Mouse (Mus musculus): ENCODE data around the gene Cpvl. TPM values are rescaled to one million over a fixed set of nuclear protein-coding genes. Genes with fewer than 3 reads are reported as not detected.

The Cpvl gene
- polyA plus RNA-seq, 1 experiment from 2014 or later = not detected

DNA sequence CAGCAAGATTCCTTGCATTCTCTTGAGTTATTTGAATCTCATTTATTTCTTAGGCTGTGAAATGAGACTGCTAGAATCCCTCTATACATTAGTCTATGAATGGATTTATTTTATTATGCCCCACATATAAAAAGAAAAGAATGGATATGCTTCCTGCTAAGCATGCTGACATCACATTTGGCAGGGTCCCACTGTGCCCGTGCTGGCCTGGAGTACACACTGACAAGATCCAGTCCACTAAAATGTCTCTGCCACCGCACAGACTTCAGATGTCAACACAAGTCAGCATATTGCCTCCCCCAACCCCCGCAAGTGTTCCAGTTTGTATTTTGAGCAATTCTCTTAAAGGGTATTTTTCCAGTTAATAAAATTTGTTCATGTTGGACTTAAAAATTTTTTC lies 13.9 kb upstream of the Cpvl start:
- no peaks in the 10 kb centered on the region for H3K36me3 ChIP-seq
- no peak overlapping the region for H3K9ac ChIP-seq
- no peak overlapping the region for H3K4me2 ChIP-seq
- no peak overlapping the region for H3K4me3 ChIP-seq
- WGBS = 87% methylated on average over 3 of the region's 3 CpGs
- ATAC-seq (ENCODE audit: low read depth) = no peak
- H3K4me1 ChIP-seq (replicated peaks) = peaks cover 11% of the 10 kb centered on the region; the same call in 1 of the 2 replicates
- H3K9me3 ChIP-seq = peaks cover 8% of the 10 kb centered on the region
- H3K27me3 ChIP-seq = no peaks in the 10 kb centered on the region
- no peak overlapping the region for H3K27ac ChIP-seq (replicated peaks)

DNA sequence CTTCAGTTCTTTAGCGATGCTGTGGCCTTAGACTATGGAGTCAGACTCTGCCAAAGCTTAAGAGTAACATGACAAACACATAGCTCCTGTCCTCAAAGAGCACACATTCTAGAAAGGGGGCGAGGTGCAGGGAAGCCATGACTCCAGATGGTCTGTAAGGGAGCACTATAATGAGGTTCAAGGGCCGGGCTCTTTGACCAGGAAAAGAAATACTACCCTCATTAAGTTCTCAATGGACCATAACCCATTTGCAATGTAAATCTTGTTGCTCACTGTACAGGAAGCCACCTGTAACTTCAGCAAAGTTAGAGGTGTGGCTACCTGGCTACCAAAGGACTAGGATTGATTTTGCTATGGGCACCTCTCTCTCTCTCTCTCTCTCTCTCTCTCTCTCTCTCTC lies 8.8 kb upstream of the Cpvl start:
- 69% methylated on average over 3 of the region's 3 CpGs for WGBS
- Histone ChIP-seq H3K4me1 (replicated peaks) (no peaks in the 10 kb centered on the region), H3K27me3 (no peaks in the 10 kb centered on the region), H3K4me2 (no peak overlapping the region), H3K36me3 (no peaks in the 10 kb centered on the region), H3K9ac (no peak overlapping the region), H3K9me3 (no peaks in the 10 kb centered on the region), H3K4me3 (no peak overlapping the region), H3K27ac (replicated peaks) (no peak overlapping the region)
- no peak for ATAC-seq (ENCODE audit: low read depth)

DNA sequence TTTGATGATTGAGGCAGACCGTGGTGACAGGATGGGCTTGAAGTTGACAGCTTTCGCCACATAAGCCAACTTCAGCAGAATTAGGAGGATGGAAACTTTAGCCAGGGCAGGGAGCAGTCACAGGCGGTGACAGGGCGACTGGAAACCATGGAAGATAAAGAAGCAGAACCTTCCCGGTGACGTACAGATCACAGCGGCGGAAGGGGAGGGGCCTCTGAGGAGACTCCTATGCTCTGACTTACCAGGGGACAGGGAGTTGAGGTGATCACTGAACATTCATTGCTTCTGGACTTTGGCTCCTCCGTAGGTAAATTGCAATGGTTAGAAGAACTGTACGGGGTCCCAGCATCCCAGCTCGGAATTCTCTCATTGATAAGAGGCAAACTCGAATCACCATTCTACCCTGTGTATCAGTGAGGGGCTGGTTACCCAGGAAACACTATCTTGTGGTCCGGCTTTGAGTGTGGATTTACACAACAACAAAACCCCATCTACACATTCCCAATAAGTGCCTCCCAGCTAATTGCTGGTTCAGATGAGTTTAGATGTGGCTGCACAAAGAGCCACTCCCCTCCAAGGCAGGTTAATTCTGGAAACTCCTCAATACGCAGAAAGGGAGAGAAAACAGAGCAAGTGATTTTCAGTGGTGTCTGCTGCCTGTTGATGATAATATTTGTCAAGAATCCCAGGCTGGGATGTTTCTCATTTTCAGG lies 8.0 kb upstream of the Cpvl start:
- H3K4me2 ChIP-seq = no peak overlapping the region
- no peaks in the 10 kb centered on the region; the same call in 1 of the 2 replicates for H3K4me1 ChIP-seq (replicated peaks)
- H3K27ac ChIP-seq (replicated peaks) = no peak overlapping the region
- ATAC-seq (ENCODE audit: low read depth) = no peak
- no peaks in the 10 kb centered on the region for H3K36me3 ChIP-seq
- 78% methylated on average over 14 of the region's 14 CpGs for WGBS
- H3K27me3 ChIP-seq = no peaks in the 10 kb centered on the region
- H3K4me3 ChIP-seq = no peak overlapping the region
- no peaks in the 10 kb centered on the region for H3K9me3 ChIP-seq
- no peak overlapping the region for H3K9ac ChIP-seq

GRCm38 (mm10) chr6:53983820-53984219 lies 5.3 kb upstream of the Cpvl start:
- ATAC-seq (ENCODE audit: low read depth) = no peak
- 72% methylated on average over 6 of the region's 6 CpGs for WGBS
- no peak overlapping the region for H3K9ac ChIP-seq
- no peak overlapping the region for H3K4me3 ChIP-seq
- H3K27ac ChIP-seq (replicated peaks) = no peak overlapping the region
- no peaks in the 10 kb centered on the region; the same call in 1 of the 2 replicates for H3K4me1 ChIP-seq (replicated peaks)
- H3K4me2 ChIP-seq = no peak overlapping the region
- no peaks in the 10 kb centered on the region for H3K36me3 ChIP-seq
- no peaks in the 10 kb centered on the region; the same call in 1 of the 2 replicates for H3K27me3 ChIP-seq
- H3K9me3 ChIP-seq = no peaks in the 10 kb centered on the region

GRCm38 (mm10) chr6:53982612-53983011 lies 4.1 kb upstream of the Cpvl start:
- no peaks in the 10 kb centered on the region; the same call in 1 of the 2 replicates for H3K27me3 ChIP-seq
- H3K4me1 ChIP-seq (replicated peaks) = no peaks in the 10 kb centered on the region; the same call in 1 of the 2 replicates
- no peak overlapping the region for H3K4me3 ChIP-seq
- no peak overlapping the region for H3K9ac ChIP-seq
- H3K4me2 ChIP-seq = no peak overlapping the region
- no peaks in the 10 kb centered on the region for H3K9me3 ChIP-seq
- no peak overlapping the region for H3K27ac ChIP-seq (replicated peaks)
- 53% methylated on average over 4 of the region's 4 CpGs for WGBS
- ATAC-seq (ENCODE audit: low read depth) = no peak
- H3K36me3 ChIP-seq = no peaks in the 10 kb centered on the region

GRCm38 (mm10) chr6:53982047-53982600 lies 3.7 kb upstream of the Cpvl start:
- Histone ChIP-seq H3K27me3 (no peaks in the 10 kb centered on the region; the same call in 1 of the 2 replicates), H3K4me2 (no peak overlapping the region), H3K36me3 (no peaks in the 10 kb centered on the region), H3K4me3 (no peak overlapping the region), H3K27ac (replicated peaks) (no peak overlapping the region), H3K9ac (no peak overlapping the region), H3K4me1 (replicated peaks) (peaks cover 4% of the 10 kb centered on the region; the same call in 1 of the 2 replicates), H3K9me3 (no peaks in the 10 kb centered on the region)
- 40% methylated on average over 9 of the region's 9 CpGs for WGBS
- ATAC-seq (ENCODE audit: low read depth) = no peak

DNA sequence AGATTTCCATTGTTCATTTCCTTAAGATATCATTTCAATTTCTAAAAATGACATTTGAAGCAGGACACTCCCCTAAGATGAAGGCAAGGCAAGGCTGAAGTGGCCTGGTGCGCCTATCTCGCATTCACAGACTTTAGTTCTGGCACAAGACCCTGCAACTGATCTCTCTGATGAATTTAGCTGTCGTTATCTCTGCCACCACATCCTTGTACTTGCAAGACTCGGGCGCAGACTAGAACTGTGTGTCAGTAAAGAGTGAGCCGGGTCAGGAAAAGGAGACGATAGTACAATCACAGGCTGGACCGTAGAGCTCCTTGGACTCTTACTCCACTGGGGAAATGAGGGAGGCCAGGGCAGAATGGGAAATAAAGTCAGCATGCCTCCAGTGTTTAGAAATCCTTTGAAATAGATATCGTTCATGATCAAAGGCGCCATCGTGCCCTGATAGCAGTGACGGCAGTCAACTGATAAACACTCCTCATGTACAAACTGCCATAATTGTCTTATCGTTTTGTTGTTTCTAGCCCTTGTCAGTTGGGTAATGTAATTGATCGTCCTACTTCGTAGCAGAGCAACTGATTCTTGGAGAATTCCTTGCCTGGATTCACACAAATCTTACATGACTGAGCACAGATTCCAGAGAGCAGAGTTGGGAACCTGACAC lies 2.5 kb upstream of the Cpvl start:
- Histone ChIP-seq H3K27me3 (no peaks in the 10 kb centered on the region; the same call in 1 of the 2 replicates), H3K9ac (no peak overlapping the region), H3K27ac (replicated peaks) (no peak overlapping the region), H3K9me3 (no peaks in the 10 kb centered on the region), H3K4me1 (replicated peaks) (peaks cover 4% of the 10 kb centered on the region; the same call in 1 of the 2 replicates), H3K4me3 (no peak overlapping the region), H3K36me3 (no peaks in the 10 kb centered on the region), H3K4me2 (no peak overlapping the region)
- ATAC-seq (ENCODE audit: low read depth) = no peak
- 90% methylated on average over 15 of the region's 15 CpGs for WGBS

GRCm38 (mm10) chr6:53974040-53974439 lies 4.4 kb downstream of the Cpvl start:
- H3K4me2 ChIP-seq = no peak overlapping the region
- 88% methylated on average over 1 of the region's 1 CpGs for WGBS
- ATAC-seq (ENCODE audit: low read depth) = no peak
- H3K4me1 ChIP-seq (replicated peaks) = peaks cover 37% of the 10 kb centered on the region
- no peak overlapping the region for H3K27ac ChIP-seq (replicated peaks)
- H3K4me3 ChIP-seq = no peak overlapping the region
- H3K27me3 ChIP-seq = no peaks in the 10 kb centered on the region
- no peaks in the 10 kb centered on the region for H3K9me3 ChIP-seq
- H3K36me3 ChIP-seq = no peaks in the 10 kb centered on the region
- no peak overlapping the region for H3K9ac ChIP-seq

DNA sequence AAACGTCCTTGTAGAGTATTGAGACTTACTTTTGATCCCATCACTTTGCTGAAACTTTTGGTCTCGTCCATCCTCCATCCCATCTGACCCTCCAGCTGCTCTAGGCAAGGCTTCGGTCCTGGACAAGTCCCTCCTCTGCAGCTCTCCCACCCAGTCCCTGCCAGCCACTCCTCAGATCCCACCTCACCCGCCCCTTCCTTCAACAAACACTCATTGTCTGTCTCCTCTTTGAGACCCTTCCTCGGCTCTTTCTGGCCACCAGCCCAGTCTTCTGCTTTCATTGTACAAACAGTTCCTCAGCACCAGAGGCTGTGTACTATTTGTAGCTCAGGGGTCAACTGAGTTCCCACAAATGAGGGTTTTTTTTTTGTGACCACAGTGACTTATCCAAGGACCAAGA lies 5.0 kb downstream of the Cpvl start:
- H3K9me3 ChIP-seq = no peaks in the 10 kb centered on the region
- WGBS = 35% methylated on average over 5 of the region's 5 CpGs
- no peak overlapping the region for H3K27ac ChIP-seq (replicated peaks)
- H3K4me1 ChIP-seq (replicated peaks) = peaks cover 39% of the 10 kb centered on the region
- no peak overlapping the region for H3K4me2 ChIP-seq
- no peak overlapping the region for H3K9ac ChIP-seq
- no peak overlapping the region for H3K4me3 ChIP-seq
- no peaks in the 10 kb centered on the region for H3K27me3 ChIP-seq
- H3K36me3 ChIP-seq = no peaks in the 10 kb centered on the region
- no peak for ATAC-seq (ENCODE audit: low read depth)

GRCm38 (mm10) chr6:53972238-53972743 lies 6.2 kb downstream of the Cpvl start:
- Histone ChIP-seq H3K27ac (replicated peaks) (0 out of 2 replicates have a peak overlapping the region, but pooled peaks have one; percentile 20), H3K4me1 (replicated peaks) (peaks cover 37% of the 10 kb centered on the region), H3K27me3 (no peaks in the 10 kb centered on the region), H3K4me3 (no peak overlapping the region), H3K36me3 (no peaks in the 10 kb centered on the region), H3K9ac (no peak overlapping the region), H3K4me2 (no peak overlapping the region), H3K9me3 (no peaks in the 10 kb centered on the region)
- ATAC-seq (ENCODE audit: low read depth) = no peak
- WGBS = 49% methylated on average over 12 of the region's 12 CpGs

DNA sequence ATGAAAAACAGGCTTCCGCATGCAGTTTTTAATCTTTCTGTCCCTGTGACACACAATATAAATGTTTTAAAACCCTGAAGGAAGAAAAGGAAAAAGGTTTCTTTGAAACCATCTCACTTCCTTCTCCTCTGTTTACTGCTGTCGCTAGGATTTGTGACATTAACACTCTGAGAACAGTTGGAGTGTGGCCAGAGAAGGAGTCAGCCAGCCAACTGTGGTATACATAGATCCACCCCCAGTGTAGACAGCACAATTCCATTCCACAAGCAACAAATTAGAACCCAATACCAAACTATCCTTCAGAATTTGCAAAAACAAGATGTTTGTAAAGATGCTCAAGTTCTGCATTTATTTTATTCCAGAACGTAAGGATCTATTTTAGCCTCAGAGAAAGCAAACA lies 6.7 kb downstream of the Cpvl start:
- H3K4me1 ChIP-seq (replicated peaks) = peaks cover 36% of the 10 kb centered on the region
- no peaks in the 10 kb centered on the region for H3K9me3 ChIP-seq
- H3K4me3 ChIP-seq = no peak overlapping the region
- H3K4me2 ChIP-seq = no peak overlapping the region
- H3K36me3 ChIP-seq = no peaks in the 10 kb centered on the region
- ATAC-seq (ENCODE audit: low read depth) = no peak
- no peak overlapping the region for H3K27ac ChIP-seq (replicated peaks)
- H3K27me3 ChIP-seq = no peaks in the 10 kb centered on the region
- H3K9ac ChIP-seq = no peak overlapping the region
- WGBS = 67% methylated on average over 3 of the region's 3 CpGs

GRCm38 (mm10) chr6:53969081-53969480 lies 9.4 kb downstream of the Cpvl start:
- H3K27me3 ChIP-seq = no peaks in the 10 kb centered on the region
- no peak overlapping the region for H3K4me3 ChIP-seq
- ATAC-seq (ENCODE audit: low read depth) = no peak
- peaks cover 48% of the 10 kb centered on the region for H3K4me1 ChIP-seq (replicated peaks)
- 70% methylated on average over 10 of the region's 10 CpGs for WGBS
- no peak overlapping the region for H3K4me2 ChIP-seq
- H3K36me3 ChIP-seq = no peaks in the 10 kb centered on the region
- H3K27ac ChIP-seq (replicated peaks) = no peak overlapping the region
- H3K9me3 ChIP-seq = no peaks in the 10 kb centered on the region
- no peak overlapping the region for H3K9ac ChIP-seq

Data from neural tube, embryonic 13.5 days (tissue).